Mouse (Mus musculus): ENCODE results near the gene Itgb7. TPM values are rescaled to one million over a fixed set of nuclear protein-coding genes. Genes with fewer than 3 reads are reported as not detected.

Itgb7 gene
- polyA plus RNA-seq, 1 experiment = 23.0 TPM

DNA sequence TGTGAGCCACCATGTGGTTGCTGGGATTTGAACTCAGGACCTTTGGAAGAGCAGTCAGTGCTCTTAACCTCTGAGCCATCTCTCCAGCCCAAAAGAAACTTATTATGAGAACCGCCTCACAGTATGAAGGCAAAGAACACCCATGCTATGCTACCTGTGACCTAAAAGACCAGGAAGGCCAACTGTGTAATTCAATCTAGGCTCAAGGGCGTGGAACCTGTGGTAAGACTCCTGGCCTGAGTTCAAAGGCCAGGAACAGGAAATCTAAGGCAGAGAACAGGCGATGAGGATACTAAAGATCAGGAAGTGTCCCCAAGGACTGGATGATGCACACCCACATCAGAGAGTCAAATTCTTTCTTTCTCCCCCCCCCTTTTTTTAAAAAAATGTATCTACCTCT lies 58.2 kb downstream of the Itgb7 start:
- DNase-seq (ENCODE audit: low read depth, low spot score) = peak; percentile 79
- 31% methylated on average over 3 of the region's 3 CpGs for WGBS

GRCm38 (mm10) chr15:102169064-102169463 lies 62.7 kb downstream of the Itgb7 start:
- DNase-seq (ENCODE audit: low read depth, low spot score) = no peak
- WGBS = 72% methylated on average over 2 of the region's 2 CpGs

- no peak for DNase-seq (ENCODE audit: low read depth, low spot score)
- WGBS = 29% methylated on average over 6 of the region's 6 CpGs
Observed at GRCm38 (mm10) chr15:102167620-102168021, 64.1 kb downstream of the Itgb7 start.

Other genes starting within 250 kb of the Itgb7 start
- 2,897 and 3,506 TPM in 2 replicates for gene Krt8, start 227.5 kb downstream of the Itgb7 start, polyA plus RNA-seq (2012; rRNA removed)
- gene Krt18, start 203.8 kb downstream of the Itgb7 start, polyA plus RNA-seq (2012; rRNA removed) = 214 and 251 TPM in 2 replicates
- gene Eif4b, start 158.2 kb downstream of the Itgb7 start, polyA plus RNA-seq (2012; rRNA removed) = 58.6 and 78.1 TPM in 2 replicates
- 37.0 and 45.5 TPM in 2 replicates for gene Tns2, start 131.5 kb downstream of the Itgb7 start, polyA plus RNA-seq (2012; rRNA removed)
- 32.1 and 35.9 TPM in 2 replicates for gene Spryd3, start 95.7 kb downstream of the Itgb7 start, polyA plus RNA-seq (2012; rRNA removed)
- 15.4 and 34.3 TPM in 2 replicates for gene Igfbp6, start 87.6 kb downstream of the Itgb7 start, polyA plus RNA-seq (2012; rRNA removed)
- gene Soat2, start 81.4 kb downstream of the Itgb7 start, polyA plus RNA-seq (2012; rRNA removed) = 96.3 and 315 TPM in 2 replicates
- gene Zfp740, start 28.7 kb downstream of the Itgb7 start, polyA plus RNA-seq (2012; rRNA removed) = 20.2 and 26.4 TPM in 2 replicates
- 18.9 and 23.9 TPM in 2 replicates for gene Csad, start 27.2 kb downstream of the Itgb7 start, polyA plus RNA-seq (2012; rRNA removed)
- gene Rarg, start 25.6 kb upstream of the Itgb7 start, polyA plus RNA-seq (2012; rRNA removed) = 6.9 and 8.6 TPM in 2 replicates
- gene Gm9918, start 38.6 kb upstream of the Itgb7 start, polyA plus RNA-seq (2012; rRNA removed) = not detected in 2 replicates
- 52.4 and 57.1 TPM in 2 replicates for gene Mfsd5, start 47.5 kb upstream of the Itgb7 start, polyA plus RNA-seq (2012; rRNA removed)
- 14.8 and 16.1 TPM in 2 replicates for gene Espl1, start 64.3 kb upstream of the Itgb7 start, polyA plus RNA-seq (2012; rRNA removed)
- 97.0 and 98.7 TPM in 2 replicates for gene Pfdn5, start 94.2 kb upstream of the Itgb7 start, polyA plus RNA-seq (2012; rRNA removed)
- gene Myg1, start 99.8 kb upstream of the Itgb7 start, polyA plus RNA-seq (2012; rRNA removed) = 38.9 and 49.8 TPM in 2 replicates
- 31.0 and 35.2 TPM in 2 replicates for gene Aaas, start 118.8 kb upstream of the Itgb7 start, polyA plus RNA-seq (2012; rRNA removed)
- gene Sp7, start 135.2 kb upstream of the Itgb7 start, polyA plus RNA-seq (2012; rRNA removed) = not detected in 2 replicates
- gene Sp1, start 174.2 kb upstream of the Itgb7 start, polyA plus RNA-seq (2012; rRNA removed) = 10.3 and 19.7 TPM in 2 replicates
- 0.16 and 1.0 TPM in 2 replicates for gene Amhr2, start 213.4 kb upstream of the Itgb7 start, polyA plus RNA-seq (2012; rRNA removed)
- gene Prr13, start 227.1 kb upstream of the Itgb7 start, polyA plus RNA-seq (2012; rRNA removed) = 734 and 781 TPM in 2 replicates
- gene Pcbp2, start 238.6 kb upstream of the Itgb7 start, polyA plus RNA-seq (2012; rRNA removed) = 449 and 466 TPM in 2 replicates

All from large intestine, adult 2 months (tissue).